Mouse (Mus musculus) G1E (cell line): ENCODE measurements around the gene Tubd1.

ENCODE experiments used
- CTCF ChIP-seq: IDR thresholded peaks from 2 replicates; pipeline ENCODE4 v1.5.1; 2012; ENCODE audit warnings: low read depth, low read length, inconsistent platforms, mixed read lengths
- GATA1 ChIP-seq: IDR thresholded peaks from 2 replicates; pipeline ENCODE4 v1.6.1; 2012; ENCODE audit warnings: borderline replicate concordance, low read length, inconsistent platforms, mixed read lengths
- GATA2 ChIP-seq: IDR thresholded peaks from 2 replicates; pipeline ENCODE4 v1.6.1; 2012; ENCODE audit warnings: low read depth, low read length, inconsistent platforms, borderline replicate concordance
- TAL1 ChIP-seq: conservative IDR thresholded peaks from 2 replicates; pipeline ENCODE4 v1.6.1; 2012; ENCODE audit warnings: low read depth, low read length, inconsistent platforms, mixed read lengths

- no peak for TF ChIP-seq CTCF
- no peak for TF ChIP-seq TAL1
- no peak for TF ChIP-seq GATA1
- TF ChIP-seq GATA2: no peak
Measured at GRCm38 (mm10) chr11:86539716-86540475, 4.9 kb upstream of the Tubd1 start.
